Mouse (Mus musculus) urinary bladder, postnatal 4 days (tissue): ENCODE data around the gene Ttc28.
A peak's percentile ranks its signal among the peaks of the same experiment; 100 is the strongest.

ENCODE experiments used
- DNase-seq, 2 experiments: peaks; one replicate each; pipeline ENCODE4 v3.0.0; 2021 to 2022; ENCODE audit warnings: low spot score in 2 of 2

Gene Ttc28

GRCm38 (mm10) chr5:111273589-111273988, 394.0 kb downstream of the Ttc28 start:
- DNase-seq: peak; percentile 76 to 90

- DNase-seq: no peak
Measured at GRCm38 (mm10) chr5:111274948-111275347, 395.3 kb downstream of the Ttc28 start.

- DNase-seq: no peak
Measured at GRCm38 (mm10) chr5:111284420-111285175, 405.0 kb downstream of the Ttc28 start.

- DNase-seq: no peak
Measured at GRCm38 (mm10) chr5:111287571-111287970, 408.0 kb downstream of the Ttc28 start.

- no peak for DNase-seq
Measured at GRCm38 (mm10) chr5:111288486-111288885, 408.9 kb downstream of the Ttc28 start.

GRCm38 (mm10) chr5:111290071-111290470, 410.5 kb downstream of the Ttc28 start:
- DNase-seq: no peak

- DNase-seq: no peak
Measured at GRCm38 (mm10) chr5:111291639-111292038, 412.0 kb downstream of the Ttc28 start.

GRCm38 (mm10) chr5:111297801-111298200, 418.2 kb downstream of the Ttc28 start:
- DNase-seq: no peak

- no peak for DNase-seq
Measured at GRCm38 (mm10) chr5:111298706-111299105, 419.1 kb downstream of the Ttc28 start.

- DNase-seq: no peak
Measured at GRCm38 (mm10) chr5:111300776-111301175, 421.2 kb downstream of the Ttc28 start.

GRCm38 (mm10) chr5:111301736-111302135, 422.1 kb downstream of the Ttc28 start:
- no peak for DNase-seq

GRCm38 (mm10) chr5:111304730-111305129, 425.1 kb downstream of the Ttc28 start:
- DNase-seq: no peak

- peak in 1 of 2 experiments; percentile 46 for DNase-seq
Measured at GRCm38 (mm10) chr5:111310185-111310584, 430.6 kb downstream of the Ttc28 start.

GRCm38 (mm10) chr5:111313833-111314232, 434.2 kb downstream of the Ttc28 start:
- no peak for DNase-seq

GRCm38 (mm10) chr5:111315061-111315460, 435.5 kb downstream of the Ttc28 start:
- no peak for DNase-seq

GRCm38 (mm10) chr5:111317526-111317925, 437.9 kb downstream of the Ttc28 start:
- no peak for DNase-seq

- no peak for DNase-seq
Measured at GRCm38 (mm10) chr5:111318946-111319345, 439.3 kb downstream of the Ttc28 start.

- DNase-seq: no peak
Measured at GRCm38 (mm10) chr5:111325813-111326212, 446.2 kb downstream of the Ttc28 start.

GRCm38 (mm10) chr5:111327420-111327819, 447.8 kb downstream of the Ttc28 start:
- DNase-seq: no peak

GRCm38 (mm10) chr5:111329782-111330416, 450.3 kb downstream of the Ttc28 start:
- DNase-seq: peak in 1 of 2 experiments; percentile 39

- DNase-seq: peak; percentile 98 to 99
Measured at GRCm38 (mm10) chr5:111330417-111331098, 451.0 kb downstream of the Ttc28 start, which contains the start of gene Pitpnb. TSS of gene Pitpnb (plus strand) at chr5:111330763.

- no peak for DNase-seq
Measured at GRCm38 (mm10) chr5:111331099-111331435, 451.5 kb downstream of the Ttc28 start.
